Mouse (Mus musculus) adrenal gland, postnatal 25 days (tissue): ENCODE data around the gene Mrpl54. TPM values are rescaled to one million over a fixed set of nuclear protein-coding genes. Genes with fewer than 3 reads are reported as not detected.
A peak's percentile ranks its signal among the peaks of the same experiment; 100 is the strongest.

Experiments used
- DNase-seq: peaks from one replicate; pipeline ENCODE4 v3.0.0; 2021; ENCODE audit warnings: mixed read lengths
- long read RNA-seq: library from polyadenylated mRNA; stranded (forward); transcript quantifications from one replicate; pipeline ENCODE4 v2.0.0, GENCODE M21; 2021
- total RNA-seq: library from RNA; stranded (reverse); gene quantifications from 2 replicates; pipeline ENCODE4 v1.2.3, GENCODE M21; 2021

Mrpl54 gene
- total RNA-seq = 116 and 128 TPM in 2 replicates
- long read RNA-seq, transcript Mrpl54-201 (3 exons, 604 nt) = major isoform, 43 of 48 reads
- long read RNA-seq, partial matches to known transcripts = 4 of 48 reads
- long read RNA-seq, other reads (novel, unspliced or antisense) = 0 of 48 reads

- peak; percentile 98 for DNase-seq
Measured at GRCm38 (mm10) chr10:81266211-81267105, at the start of gene Mrpl54, which contains the start of gene Apba3. Mrpl54 (minus strand) TSS chr10:81266934. Apba3 (plus strand) TSS chr10:81266960.

GRCm38 (mm10) chr10:81315587-81315986, 48.9 kb upstream of the Mrpl54 start:
- DNase-seq = no peak

- no peak for DNase-seq
Measured at GRCm38 (mm10) chr10:81314201-81314600, 47.5 kb upstream of the Mrpl54 start.

GRCm38 (mm10) chr10:81313581-81313980, 46.8 kb upstream of the Mrpl54 start:
- no peak for DNase-seq

DNA sequence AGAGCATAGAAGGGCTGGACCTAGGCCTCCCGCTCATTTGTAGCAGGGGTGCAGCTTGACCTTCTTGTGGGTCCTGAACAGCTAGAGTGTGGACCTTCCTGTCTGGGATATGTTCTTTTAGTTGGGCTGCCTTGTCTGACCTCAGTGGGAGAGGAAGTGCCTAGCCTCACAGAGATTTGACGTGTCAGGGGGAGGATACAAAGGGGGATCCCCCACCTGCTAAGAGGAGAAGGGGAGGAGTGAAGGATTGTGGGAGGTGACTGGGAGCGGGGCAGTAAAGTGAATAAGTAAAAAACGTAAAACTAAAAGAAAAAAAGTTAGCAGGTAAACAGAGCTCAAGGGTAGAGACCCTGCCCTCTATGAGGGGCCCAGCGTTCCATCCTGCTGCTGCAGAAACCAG, 42.8 kb upstream of the Mrpl54 start:
- DNase-seq = no peak

GRCm38 (mm10) chr10:81306837-81307682, 40.3 kb upstream of the Mrpl54 start:
- DNase-seq = no peak

DNA sequence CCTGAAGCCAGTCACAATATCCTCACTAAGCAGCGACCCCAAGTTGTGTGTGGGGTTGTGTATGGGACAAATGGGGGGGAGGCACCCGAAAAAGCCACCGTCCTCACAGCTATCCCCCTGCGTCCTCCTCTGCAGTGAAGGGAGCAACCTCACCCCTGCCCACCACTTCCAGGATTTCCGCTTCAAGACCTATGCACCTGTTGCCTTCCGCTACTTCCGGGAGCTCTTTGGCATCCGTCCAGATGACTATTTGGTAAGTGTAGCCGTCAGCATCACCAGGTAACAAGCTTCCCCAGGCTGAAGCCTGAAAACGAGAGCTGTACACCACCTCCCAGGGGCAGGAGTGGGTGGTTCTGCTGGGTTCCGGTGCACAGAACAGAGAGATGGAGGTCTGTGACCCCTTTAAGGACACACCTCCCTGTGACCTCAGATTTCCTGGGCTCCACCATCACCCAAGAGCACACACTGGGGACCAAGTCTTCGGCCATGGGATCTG, 39.5 kb upstream of the Mrpl54 start:
- DNase-seq = no peak

DNA sequence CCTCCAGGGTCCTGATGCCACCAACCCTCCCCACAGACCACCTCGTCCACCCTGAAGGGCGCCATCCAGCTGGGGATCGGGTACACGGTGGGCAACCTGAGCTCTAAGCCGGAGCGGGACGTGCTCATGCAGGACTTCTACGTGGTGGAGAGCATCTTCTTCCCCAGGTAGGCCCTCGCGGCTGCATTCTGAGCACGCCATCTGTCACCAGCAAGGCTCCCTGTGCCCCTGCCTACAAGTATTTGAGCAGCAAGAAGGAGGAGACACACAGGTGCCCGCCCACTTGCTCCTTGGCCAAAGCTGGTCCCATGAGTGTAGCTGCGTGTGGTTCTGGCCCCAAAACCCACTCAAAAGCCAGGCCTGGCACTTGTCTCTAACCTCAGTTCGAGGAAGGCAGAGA, 38.9 kb upstream of the Mrpl54 start:
- DNase-seq = no peak

- DNase-seq = peak; percentile 53
Measured at GRCm38 (mm10) chr10:81304597-81305238, 38.0 kb upstream of the Mrpl54 start.

GRCm38 (mm10) chr10:81303761-81304160, 37.0 kb upstream of the Mrpl54 start:
- DNase-seq = no peak

DNA sequence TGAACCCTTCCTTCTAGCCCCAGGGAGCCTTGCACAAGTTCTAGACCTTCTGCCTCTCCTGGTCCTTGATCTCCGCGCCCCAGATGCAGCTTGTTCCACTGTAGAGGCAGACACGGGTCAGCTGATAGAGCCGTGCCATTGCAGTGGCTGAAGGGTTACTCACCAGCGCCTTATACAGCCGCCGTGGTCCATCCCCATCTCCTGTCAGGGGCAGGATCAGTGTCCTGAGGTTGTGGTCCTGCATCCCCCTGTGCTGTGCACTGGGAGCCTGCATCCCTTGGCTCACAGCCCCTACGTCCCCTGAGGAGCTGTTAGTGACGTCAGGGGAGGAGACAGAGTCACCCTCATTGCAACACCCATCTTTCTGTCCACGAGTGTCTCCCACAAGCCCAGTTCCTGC, 36.5 kb upstream of the Mrpl54 start:
- no peak for DNase-seq

DNA sequence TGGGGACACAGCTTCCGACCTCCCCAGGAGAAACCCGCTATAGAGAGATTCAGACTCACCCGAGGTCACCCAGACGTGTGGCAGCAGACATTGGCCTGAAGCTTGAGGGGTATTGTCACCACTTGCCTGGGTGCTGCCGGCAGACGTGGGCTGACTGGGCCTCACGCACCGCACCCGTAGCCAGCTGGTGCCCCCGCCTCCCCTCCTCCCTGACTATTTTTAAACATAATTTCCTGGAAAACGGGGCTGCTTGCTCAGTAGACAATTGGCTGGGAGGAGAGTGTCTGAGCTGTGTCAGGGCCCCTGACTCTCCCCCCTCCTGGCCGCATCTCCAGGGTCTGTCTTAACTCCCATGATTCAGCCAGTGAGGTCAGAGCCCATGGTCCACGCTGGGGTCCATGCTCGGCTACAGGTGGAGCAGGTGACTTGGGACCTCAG, 36.1 kb upstream of the Mrpl54 start:
- DNase-seq = no peak

DNA sequence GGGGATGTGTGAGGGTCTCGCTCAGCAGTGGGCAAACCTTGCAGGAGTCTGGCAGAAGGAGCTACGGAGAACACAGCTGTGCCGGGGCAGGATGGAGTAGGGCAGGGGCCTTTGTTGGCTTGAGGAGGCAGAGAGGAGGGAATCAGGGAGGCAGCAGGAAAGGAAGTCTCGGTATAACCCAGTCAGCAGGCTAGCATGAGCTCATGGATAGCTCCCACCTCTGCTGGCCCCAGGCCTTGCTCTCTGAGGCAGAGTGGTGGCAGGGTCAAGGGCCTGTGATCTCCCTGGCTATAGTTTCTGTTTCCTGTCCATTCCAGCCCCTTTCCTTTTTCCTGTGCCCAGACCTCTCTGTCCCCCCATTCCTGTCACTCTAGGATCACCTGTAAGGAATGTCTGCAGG, 35.6 kb upstream of the Mrpl54 start:
- no peak for DNase-seq

DNA sequence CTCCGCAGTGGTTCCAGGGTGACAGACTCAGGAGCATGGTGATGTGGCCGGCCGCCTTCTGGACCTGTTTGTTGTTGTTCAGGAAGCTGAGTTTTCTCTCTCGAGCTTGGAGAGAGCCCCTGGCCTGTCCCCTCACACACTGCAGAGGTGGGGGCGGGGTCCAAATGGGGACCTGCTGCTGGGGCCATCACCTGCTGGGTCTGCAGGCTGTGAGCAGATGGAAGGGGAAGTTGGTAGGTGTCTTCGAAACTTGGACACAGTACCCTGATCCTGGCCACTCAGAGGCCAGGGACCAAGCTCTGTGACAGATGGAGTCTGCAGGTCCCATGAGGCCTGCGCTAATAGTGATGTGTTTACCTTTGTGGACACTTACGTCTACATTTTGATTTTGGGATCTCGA, 34.6 kb upstream of the Mrpl54 start:
- DNase-seq = no peak

- no peak for DNase-seq
Measured at GRCm38 (mm10) chr10:81300352-81300907, 33.7 kb upstream of the Mrpl54 start.

DNA sequence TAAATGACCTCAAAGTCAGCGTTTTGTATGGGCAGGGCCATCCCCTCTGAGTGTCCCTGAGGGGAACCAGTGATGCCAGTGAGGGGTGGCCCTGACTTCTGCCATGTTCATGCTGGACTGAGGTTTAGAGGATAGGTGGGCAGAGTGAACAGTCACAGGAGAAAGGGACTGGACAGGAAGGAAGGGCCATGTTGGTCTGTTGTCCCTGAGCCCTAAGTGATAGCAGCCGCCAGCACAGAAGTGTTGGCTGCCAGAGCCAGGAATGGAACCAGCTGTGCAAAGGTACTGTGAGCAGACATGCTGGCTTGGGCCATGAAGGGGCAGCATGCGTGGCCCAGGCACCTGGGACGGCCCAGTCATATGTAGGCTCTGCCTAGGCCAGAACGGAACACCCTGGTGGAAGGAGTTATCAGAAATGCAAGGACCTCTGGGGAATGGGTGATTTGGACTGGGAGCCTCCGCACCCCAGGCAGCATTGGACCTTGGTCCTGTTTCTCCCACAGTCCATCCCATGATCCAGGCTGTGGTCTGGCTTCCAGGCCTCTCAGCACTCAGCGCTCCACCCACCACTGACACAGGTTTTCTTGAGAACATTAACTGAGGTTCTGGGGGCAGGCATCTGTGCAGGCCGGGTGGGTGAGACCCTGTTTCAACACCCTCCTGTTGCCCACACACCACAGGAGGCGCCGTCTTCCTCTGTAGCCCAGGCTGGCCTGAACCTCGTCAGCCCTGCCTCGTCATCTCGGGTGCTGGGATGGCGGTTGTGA, 33.0 kb upstream of the Mrpl54 start:
- DNase-seq = no peak

DNA sequence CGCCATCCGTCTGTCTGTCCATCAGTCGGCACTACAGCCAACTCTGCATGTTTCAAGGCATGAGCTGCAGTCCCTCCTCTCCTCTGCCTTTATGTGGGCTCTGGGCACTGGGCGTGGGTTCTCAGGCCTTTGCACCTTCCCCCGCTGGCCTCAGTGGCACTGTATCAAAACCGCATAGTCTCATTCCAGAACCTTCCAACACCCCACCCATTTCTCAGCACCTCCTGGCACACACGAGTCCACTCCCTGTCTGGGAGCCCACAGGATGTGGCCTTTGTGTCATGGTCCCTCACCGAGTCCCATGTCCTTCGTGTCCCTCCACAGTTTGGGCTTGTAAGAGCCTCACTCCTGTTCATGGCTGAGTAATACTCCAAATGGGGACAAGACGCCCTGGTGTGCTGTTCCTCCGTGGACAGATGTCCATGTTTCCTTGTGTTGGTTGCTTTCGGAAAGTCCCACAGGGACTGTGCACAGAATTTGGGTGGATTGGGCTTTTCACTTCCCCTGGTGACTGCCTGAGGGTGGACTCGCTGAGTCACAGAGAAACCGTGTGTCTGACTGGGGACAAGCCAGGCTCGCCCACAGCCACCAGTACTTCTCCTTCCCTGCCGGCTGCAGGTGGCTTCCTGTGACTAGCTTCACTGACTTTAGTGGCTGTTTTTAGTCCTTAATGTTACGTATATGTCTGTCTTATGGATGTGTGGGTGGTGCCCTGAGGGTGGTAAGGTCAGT, 31.8 kb upstream of the Mrpl54 start:
- no peak for DNase-seq

GRCm38 (mm10) chr10:81297845-81298244, 31.1 kb upstream of the Mrpl54 start:
- no peak for DNase-seq

- no peak for DNase-seq
Measured at GRCm38 (mm10) chr10:81297246-81297645, 30.5 kb upstream of the Mrpl54 start.

- no peak for DNase-seq
Measured at GRCm38 (mm10) chr10:81295185-81295584, 28.5 kb upstream of the Mrpl54 start.
